Mouse (Mus musculus): Measurements from ENCODE around the gene Smim10l1. TPM values are rescaled to one million over a fixed set of nuclear protein-coding genes. Genes with fewer than 3 reads are reported as not detected.

Smim10l1 gene
- 84.3 and 106 TPM in 2 replicates for total RNA-seq (2014; rRNA removed)
- 105 and 130 TPM in 2 replicates for polyA plus RNA-seq (2012; rRNA removed)

DNA sequence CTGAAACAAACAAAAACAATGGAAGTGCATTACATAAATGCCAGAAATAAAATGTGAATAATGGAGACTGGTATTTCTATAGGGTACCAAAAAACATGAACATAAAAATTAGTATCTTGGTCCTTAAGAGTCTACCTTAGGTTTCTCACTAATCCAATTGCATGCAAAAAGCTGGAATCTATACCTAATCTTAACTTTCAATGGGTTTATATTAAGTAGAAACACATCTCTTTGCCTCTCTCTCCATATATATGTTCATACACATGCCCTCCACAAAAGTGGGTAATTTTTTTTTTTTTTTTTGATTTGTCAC, at the start of gene Smim10l1:
TSS of gene Smim10l1 (plus strand) at position 301 of the 313 bp plus-strand sequence.
- Histone ChIP-seq H3K79me2 (ENCODE audit: control insufficient read depth, insufficient read depth, low read length) (peaks cover 3% of the 10 kb centered on the region; the same call in 1 of the 2 replicates), H3K4me1 (ENCODE audit: control insufficient read depth, insufficient read depth, low read length) (peaks cover 7% of the 10 kb centered on the region; the same call in 1 of the 2 replicates), H3K4me3 (ENCODE audit: insufficient read depth, low read depth, low read length) (peak within 1 kb of the TSS; percentile 72), H3K9ac (ENCODE audit: low read depth, low read length) (peak within 1 kb of the TSS; percentile 98), H3K36me3 (ENCODE audit: control insufficient read depth, insufficient read depth, low read length) (peaks cover 1% of the 10 kb centered on the region; the same call in 1 of the 2 replicates), H3K27me3 (ENCODE audit: control insufficient read depth, insufficient read depth, low read length) (no peaks in the 10 kb centered on the region), H3K27ac (replicated peaks; ENCODE audit: insufficient read depth, low read depth, low read length) (peak within 1 kb of the TSS; percentile 90)
- DNase-seq (ENCODE audit: extremely low read depth, low read depth, low spot score) = no peak
- TF ChIP-seq POLR2A (IDR thresholded peaks at IDR 0.05; ENCODE audit: extremely low read depth, insufficient read depth, low read length) (no peak), CTCF (IDR thresholded peaks at IDR 0.05; ENCODE audit: low read depth, low read length) (no peak)

DNA sequence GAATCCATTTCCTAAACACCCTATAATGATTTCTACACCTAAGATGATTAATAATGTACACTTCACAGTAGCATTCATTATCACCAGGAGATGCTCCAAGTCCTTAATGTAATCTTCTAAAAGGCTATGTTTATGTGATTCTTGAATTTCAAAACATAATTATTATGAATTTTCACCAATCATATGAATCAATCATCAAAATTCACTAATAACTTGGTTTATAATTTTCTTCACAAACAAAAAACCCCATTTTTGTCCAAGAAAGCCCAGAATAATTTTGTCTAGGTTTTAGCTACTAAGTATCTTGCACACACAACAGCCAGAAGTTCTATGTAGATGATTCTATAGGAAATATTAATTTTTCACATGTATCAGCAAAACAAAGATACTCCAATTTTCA, 49.0 kb upstream of the Smim10l1 start, which contains the start of gene Tas2r140:
TSS of gene Tas2r140 (minus strand) at position 101 of the 400 bp plus-strand sequence.
- Histone ChIP-seq H3K36me3 (ENCODE audit: control insufficient read depth, insufficient read depth, low read length) (no peaks in the 10 kb centered on the region), H3K27me3 (ENCODE audit: control insufficient read depth, insufficient read depth, low read length) (no peaks in the 10 kb centered on the region), H3K27ac (replicated peaks; ENCODE audit: insufficient read depth, low read depth, low read length) (no peak within 1 kb of the TSS), H3K9ac (ENCODE audit: low read depth, low read length) (no peak within 1 kb of the TSS), H3K4me1 (ENCODE audit: control insufficient read depth, insufficient read depth, low read length) (no peaks in the 10 kb centered on the region), H3K79me2 (ENCODE audit: control insufficient read depth, insufficient read depth, low read length) (no peaks in the 10 kb centered on the region), H3K4me3 (ENCODE audit: insufficient read depth, low read depth, low read length) (no peak within 1 kb of the TSS)
- DNase-seq (ENCODE audit: extremely low read depth, low read depth, low spot score) = no peak
- no peak for TF ChIP-seq CTCF (IDR thresholded peaks at IDR 0.05; ENCODE audit: low read depth, low read length)
- TF ChIP-seq POLR2A (IDR thresholded peaks at IDR 0.05; ENCODE audit: extremely low read depth, insufficient read depth, low read length) = no peak

DNA sequence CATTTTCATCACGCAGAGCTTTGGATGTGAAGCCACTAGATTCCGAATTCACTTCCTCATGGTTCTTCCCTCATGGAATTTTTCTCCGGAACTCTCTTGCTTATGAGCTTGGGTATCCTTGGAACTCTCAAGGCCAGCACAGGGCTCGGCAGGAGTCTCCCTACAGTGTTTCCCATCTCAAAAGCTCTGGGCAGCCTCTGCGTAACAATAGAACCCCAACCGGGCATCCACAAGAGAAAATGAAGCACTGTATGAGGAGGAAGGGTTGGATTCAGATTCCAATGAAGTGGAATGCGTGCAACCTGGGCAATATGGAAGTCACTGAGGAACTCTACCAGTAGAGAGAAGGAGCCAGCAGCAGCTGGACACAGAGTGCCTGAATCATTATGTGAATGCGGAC, 12.5 kb upstream of the Smim10l1 start:
- Histone ChIP-seq H3K27ac (replicated peaks; ENCODE audit: insufficient read depth, low read depth, low read length) (no peak overlapping the region), H3K36me3 (ENCODE audit: control insufficient read depth, insufficient read depth, low read length) (no peaks in the 10 kb centered on the region), H3K4me3 (ENCODE audit: insufficient read depth, low read depth, low read length) (no peak overlapping the region), H3K4me1 (ENCODE audit: control insufficient read depth, insufficient read depth, low read length) (no peaks in the 10 kb centered on the region), H3K27me3 (ENCODE audit: control insufficient read depth, insufficient read depth, low read length) (no peaks in the 10 kb centered on the region), H3K9ac (ENCODE audit: low read depth, low read length) (no peak overlapping the region), H3K79me2 (ENCODE audit: control insufficient read depth, insufficient read depth, low read length) (no peaks in the 10 kb centered on the region)
- no peak for DNase-seq (ENCODE audit: extremely low read depth, low read depth, low spot score)
- no peak for TF ChIP-seq POLR2A (IDR thresholded peaks at IDR 0.05; ENCODE audit: extremely low read depth, insufficient read depth, low read length)
- no peak for TF ChIP-seq CTCF (IDR thresholded peaks at IDR 0.05; ENCODE audit: low read depth, low read length)
- 91% methylated on average over 8 of the region's 8 CpGs for WGBS

DNA sequence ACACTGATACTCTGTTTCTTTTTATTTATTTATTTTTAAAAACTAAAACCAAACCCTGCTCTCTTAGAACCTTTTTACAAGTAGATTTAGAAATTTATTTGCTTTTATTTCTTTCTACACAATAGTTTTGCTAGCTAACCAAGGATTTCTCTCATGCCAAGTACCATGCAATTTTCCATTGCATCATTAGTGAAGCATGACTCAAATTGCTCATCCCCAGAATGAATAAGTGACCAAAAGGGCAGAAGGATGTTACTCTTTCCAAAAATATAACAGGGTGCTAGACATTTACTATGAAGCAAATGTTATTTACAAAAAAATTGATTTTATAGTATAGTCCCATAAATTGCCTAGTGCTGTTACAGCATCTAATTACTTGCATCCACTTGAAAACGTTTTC, 2.3 kb upstream of the Smim10l1 start:
- Histone ChIP-seq H3K9ac (ENCODE audit: low read depth, low read length) (no peak overlapping the region), H3K4me1 (ENCODE audit: control insufficient read depth, insufficient read depth, low read length) (peaks cover 7% of the 10 kb centered on the region; the same call in 1 of the 2 replicates), H3K27me3 (ENCODE audit: control insufficient read depth, insufficient read depth, low read length) (no peaks in the 10 kb centered on the region), H3K36me3 (ENCODE audit: control insufficient read depth, insufficient read depth, low read length) (no peaks in the 10 kb centered on the region), H3K27ac (replicated peaks; ENCODE audit: insufficient read depth, low read depth, low read length) (no peak overlapping the region), H3K79me2 (ENCODE audit: control insufficient read depth, insufficient read depth, low read length) (peaks cover 3% of the 10 kb centered on the region; the same call in 1 of the 2 replicates), H3K4me3 (ENCODE audit: insufficient read depth, low read depth, low read length) (no peak overlapping the region)
- peak; percentile 51 for DNase-seq (ENCODE audit: extremely low read depth, low read depth, low spot score)
- WGBS = 72% methylated on average over 1 of the region's 1 CpGs
- TF ChIP-seq CTCF (IDR thresholded peaks at IDR 0.05; ENCODE audit: low read depth, low read length) = no peak
- no peak for TF ChIP-seq POLR2A (IDR thresholded peaks at IDR 0.05; ENCODE audit: extremely low read depth, insufficient read depth, low read length)

DNA sequence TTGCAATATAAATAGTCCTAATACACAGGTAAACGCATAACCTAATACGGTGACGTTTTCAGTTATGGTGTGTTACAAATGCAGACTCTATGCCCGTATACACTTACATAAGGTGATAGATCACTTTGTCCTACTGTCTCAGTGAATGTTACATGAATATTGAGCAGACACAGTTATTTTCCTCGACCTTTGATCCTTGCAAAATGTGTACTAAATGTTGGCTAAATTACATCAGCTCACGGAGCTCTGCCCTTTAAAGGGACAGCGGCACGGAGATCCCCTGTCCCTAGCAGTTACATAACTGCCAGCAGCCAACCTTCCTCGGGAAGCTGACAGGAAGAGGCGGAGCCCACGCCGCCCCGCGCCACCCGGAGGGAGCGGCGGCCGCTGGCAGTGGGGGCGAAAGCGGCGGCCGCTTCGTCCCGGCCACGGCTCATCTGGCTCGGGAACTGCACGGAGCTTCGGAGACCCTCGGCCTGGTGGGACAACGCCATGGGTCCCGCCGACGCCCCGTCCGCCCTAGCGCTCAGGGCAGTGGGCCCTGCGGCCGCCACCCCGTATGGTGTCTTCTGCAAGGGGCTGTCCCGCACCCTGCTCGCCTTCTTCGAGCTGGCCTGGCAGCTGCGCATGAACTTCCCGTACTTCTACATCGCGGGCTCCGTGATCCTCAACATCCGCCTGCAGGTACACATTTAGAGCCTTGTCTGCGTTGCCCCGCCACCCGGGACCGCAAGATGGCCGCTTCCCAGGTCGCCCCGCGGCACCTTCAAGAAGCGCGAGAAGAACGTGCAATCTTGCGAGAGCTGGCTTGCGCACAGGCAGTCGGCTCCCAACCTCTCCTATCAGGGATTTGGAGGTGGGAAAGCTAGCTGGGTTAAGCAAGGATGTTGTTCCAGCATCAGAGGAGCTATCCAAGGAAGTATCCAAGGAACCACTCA, 482 bp downstream of the Smim10l1 start:
- Histone ChIP-seq H3K27ac (replicated peaks; ENCODE audit: insufficient read depth, low read depth, low read length) (peak overlapping the region; percentile 90), H3K4me3 (ENCODE audit: insufficient read depth, low read depth, low read length) (peak overlapping the region; percentile 72), H3K9ac (ENCODE audit: low read depth, low read length) (peak overlapping the region; percentile 98), H3K79me2 (ENCODE audit: control insufficient read depth, insufficient read depth, low read length) (peaks cover 3% of the 10 kb centered on the region; the same call in 1 of the 2 replicates), H3K4me1 (ENCODE audit: control insufficient read depth, insufficient read depth, low read length) (peaks cover 7% of the 10 kb centered on the region; the same call in 1 of the 2 replicates), H3K27me3 (ENCODE audit: control insufficient read depth, insufficient read depth, low read length) (no peaks in the 10 kb centered on the region), H3K36me3 (ENCODE audit: control insufficient read depth, insufficient read depth, low read length) (peaks cover 1% of the 10 kb centered on the region; the same call in 1 of the 2 replicates)
- peak; percentile 88 for TF ChIP-seq POLR2A (IDR thresholded peaks at IDR 0.05; ENCODE audit: extremely low read depth, insufficient read depth, low read length)
- TF ChIP-seq CTCF (IDR thresholded peaks at IDR 0.05; ENCODE audit: low read depth, low read length) = 0 out of 2 replicates have a peak, but pooled peaks have one; percentile 0
- under 1% methylated on average over 62 of the region's 62 CpGs for WGBS
- DNase-seq (ENCODE audit: extremely low read depth, low read depth, low spot score) = peak; percentile 99

Other genes starting within 250 kb of the Smim10l1 start
- not detected in 2 replicates for gene Tas2r116, start 249.5 kb upstream of the Smim10l1 start, total RNA-seq (2014; rRNA removed)
- not detected in 2 replicates for gene Tas2r116, start 249.5 kb upstream of the Smim10l1 start, polyA plus RNA-seq (2012; rRNA removed)
- not detected in 2 replicates for gene Tas2r110, start 236.9 kb upstream of the Smim10l1 start, total RNA-seq (2014; rRNA removed)
- gene Tas2r110, start 236.9 kb upstream of the Smim10l1 start, polyA plus RNA-seq (2012; rRNA removed) = not detected in 2 replicates
- not detected in 2 replicates for gene Tas2r113, start 211.9 kb upstream of the Smim10l1 start, total RNA-seq (2014; rRNA removed)
- not detected in 2 replicates for gene Tas2r113, start 211.9 kb upstream of the Smim10l1 start, polyA plus RNA-seq (2012; rRNA removed)
- not detected in 2 replicates for gene Tas2r125, start 195.3 kb upstream of the Smim10l1 start, total RNA-seq (2014; rRNA removed)
- gene Tas2r125, start 195.3 kb upstream of the Smim10l1 start, polyA plus RNA-seq (2012; rRNA removed) = not detected in 2 replicates
- gene Tas2r129, start 153.8 kb upstream of the Smim10l1 start, total RNA-seq (2014; rRNA removed) = not detected in 2 replicates
- gene Tas2r129, start 153.8 kb upstream of the Smim10l1 start, polyA plus RNA-seq (2012; rRNA removed) = not detected in 2 replicates
- gene Tas2r131, start 147.0 kb upstream of the Smim10l1 start, total RNA-seq (2014; rRNA removed) = not detected in 2 replicates
- not detected in 2 replicates for gene Tas2r131, start 147.0 kb upstream of the Smim10l1 start, polyA plus RNA-seq (2012; rRNA removed)
- not detected in 2 replicates for gene Tas2r109, start 123.9 kb upstream of the Smim10l1 start, total RNA-seq (2014; rRNA removed)
- not detected in 2 replicates for gene Tas2r109, start 123.9 kb upstream of the Smim10l1 start, polyA plus RNA-seq (2012; rRNA removed)
- not detected in 2 replicates for gene Tas2r103, start 67.8 kb upstream of the Smim10l1 start, total RNA-seq (2014; rRNA removed)
- gene Tas2r103, start 67.8 kb upstream of the Smim10l1 start, polyA plus RNA-seq (2012; rRNA removed) = not detected in 2 replicates
- not detected in 2 replicates for gene Tas2r140, start 49.1 kb upstream of the Smim10l1 start, total RNA-seq (2014; rRNA removed)
- gene Tas2r140, start 49.1 kb upstream of the Smim10l1 start, polyA plus RNA-seq (2012; rRNA removed) = not detected in 2 replicates
- gene 5530400C23Rik, start 187.3 kb downstream of the Smim10l1 start, total RNA-seq (2014; rRNA removed) = not detected in 2 replicates
- gene 5530400C23Rik, start 187.3 kb downstream of the Smim10l1 start, polyA plus RNA-seq (2012; rRNA removed) = not detected in 2 replicates